Comparison of ENCODE assay signal across 9 mouse cellular contexts in the genomic region with DNA sequence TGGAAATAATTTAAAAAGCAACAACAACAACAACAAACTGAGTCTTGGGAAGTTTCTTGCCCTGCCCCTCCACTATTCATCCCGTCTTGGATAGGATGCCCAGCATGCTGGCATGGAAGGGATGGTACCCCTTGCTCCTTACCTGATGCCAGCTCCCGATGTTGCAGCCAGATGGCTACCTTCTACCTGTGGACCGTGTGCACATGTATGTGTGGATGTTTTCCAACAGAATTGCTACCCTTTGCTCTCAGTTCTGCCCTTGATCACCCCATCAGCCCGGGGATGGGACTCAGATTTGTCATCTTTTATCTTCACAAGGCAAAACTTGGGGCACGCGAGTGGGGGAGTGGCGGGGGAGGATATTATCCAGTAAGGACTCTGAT. TPM values are rescaled to one million over a fixed set of nuclear protein-coding genes. Genes with fewer than 3 reads are reported as not detected.
DNase-seq lines count a peak whose midpoint lies in the region; ATAC-seq and TF ChIP-seq lines count a peak whose summit lies in the region.
"Had no signal": no experiment of that assay in that cellular context is flagged by ENCODE, and none has a peak within 500 bp of the region (broad histone marks: within the 10 kb centered on the region; RNA-seq: fewer than 3 reads in every experiment).

No protein-coding gene starts in this region.

- peaks cover 3% of the 10 kb centered on the region; the same call in 1 of the 2 replicates for H3K36me3 ChIP-seq in heart, embryonic 12.5 days
- peaks cover 0 to 7% of the 10 kb centered on the region in 2 experiments; a peak in 2 of 4 replicates for H3K36me3 ChIP-seq in MEL (ENCODE audit: control insufficient read depth in 1 of 2, insufficient read depth in 2 of 2, low read length in 2 of 2)
- no peaks in the 10 kb centered on the region for H3K36me3 ChIP-seq in hindbrain, embryonic 11.5 days (ENCODE audit: control insufficient read depth, insufficient read depth, low read length)
- H3K36me3 ChIP-seq in midbrain, embryonic 12.5 days = no peaks in the 10 kb centered on the region

- no peak for ATAC-seq in heart, embryonic 12.5 days (ENCODE audit: insufficient number of reproducible peaks, low FRiP score)
- ATAC-seq in hindbrain, embryonic 11.5 days (ENCODE audit: low FRiP score) = no peak
- no peak for ATAC-seq in midbrain, embryonic 12.5 days (ENCODE audit: low FRiP score, low read depth)

- no peak for TF ChIP-seq EP300 in MEL (IDR thresholded peaks at IDR 0.05; ENCODE audit: low read depth in 1 of 2, low read length in 2 of 2)

- H3K27ac ChIP-seq in heart, embryonic 12.5 days (ENCODE audit: poor library complexity, severe bottlenecking) = peak overlapping the region; percentile 92
- H3K27ac ChIP-seq in MEL (ENCODE audit: control insufficient read depth, low read depth, low read length) = no peak overlapping the region
- no peak overlapping the region for H3K27ac ChIP-seq in hindbrain, embryonic 11.5 days (ENCODE audit: low read depth, low read length)
- H3K27ac ChIP-seq in midbrain, embryonic 12.5 days (replicated peaks) = no peak overlapping the region

- peak overlapping the region; percentile 76 for H3K4me3 ChIP-seq in heart, embryonic 12.5 days
- peak overlapping the region; percentile 61 to 100 for H3K4me3 ChIP-seq in MEL (ENCODE audit: control insufficient read depth in 1 of 2, insufficient read depth in 1 of 2, low read depth in 2 of 2, low read length in 2 of 2)
- H3K4me3 ChIP-seq in hindbrain, embryonic 11.5 days (ENCODE audit: low read depth, low read length) = peak overlapping the region; percentile 65
- peak overlapping the region; percentile 59 for H3K4me3 ChIP-seq in midbrain, embryonic 12.5 days

- no peak for TF ChIP-seq CTCF in MEL (IDR thresholded peaks at IDR 0.05 in 2 of 3, conservative IDR thresholded peaks at IDR 0.05 in 1 of 3; ENCODE audit: control insufficient read depth in 1 of 3, insufficient read depth in 1 of 3, low read depth in 2 of 3, low read length in 3 of 3, poor library complexity in 1 of 3, severe bottlenecking in 1 of 3)

- WGBS in heart, embryonic 12.5 days = 38% methylated on average over 7 of the region's 7 CpGs
- 37% methylated on average over 7 of the region's 7 CpGs for WGBS in hindbrain, embryonic 11.5 days
- 45% methylated on average over 7 of the region's 7 CpGs for WGBS in midbrain, embryonic 12.5 days

- H3K79me2 ChIP-seq in MEL (ENCODE audit: control insufficient read depth, insufficient read depth, low read length, poor library complexity) = peaks cover 16% of the 10 kb centered on the region

- no peaks in the 10 kb centered on the region for H3K9me3 ChIP-seq in heart, embryonic 12.5 days (replicated peaks)
- H3K9me3 ChIP-seq in MEL (replicated peaks; ENCODE audit: insufficient read depth, low read length) = no peaks in the 10 kb centered on the region
- no peaks in the 10 kb centered on the region for H3K9me3 ChIP-seq in hindbrain, embryonic 11.5 days (ENCODE audit: control insufficient read depth, low read length)
- H3K9me3 ChIP-seq in midbrain, embryonic 12.5 days = no peaks in the 10 kb centered on the region

- H3K4me2 ChIP-seq in heart, embryonic 12.5 days = peak overlapping the region; percentile 87
- peak overlapping the region; percentile 98 for H3K4me2 ChIP-seq in hindbrain, embryonic 11.5 days (replicated peaks; ENCODE audit: low read depth, low read length)
- peak overlapping the region; percentile 92 for H3K4me2 ChIP-seq in midbrain, embryonic 12.5 days (replicated peaks)

- H3K4me1 ChIP-seq in heart, embryonic 12.5 days (replicated peaks) = peaks cover 76% of the 10 kb centered on the region
- peaks cover 15 to 33% of the 10 kb centered on the region in 2 experiments for H3K4me1 ChIP-seq in MEL (ENCODE audit: control insufficient read depth in 1 of 2, insufficient read depth in 2 of 2, low read length in 2 of 2)
- peaks cover 46% of the 10 kb centered on the region for H3K4me1 ChIP-seq in hindbrain, embryonic 11.5 days (replicated peaks; ENCODE audit: control insufficient read depth, insufficient read depth, low read length)
- H3K4me1 ChIP-seq in midbrain, embryonic 12.5 days = peaks cover 74% of the 10 kb centered on the region

- no peak for DNase-seq in heart, adult 18-20 months
- DNase-seq in MEL (ENCODE audit: low read depth, low spot score) (no peak), MN1 (ENCODE audit: low spot score) (no peak)
- DNase-seq in hindbrain, embryonic 11.5 days (ENCODE audit: low spot score) = no peak
- no peak for DNase-seq in frontal cortex, postnatal 10 days (ENCODE audit: low spot score in 2 of 2)
- DNase-seq in urinary bladder, adult 18-20 months (ENCODE audit: low spot score in 2 of 2) = no peak

- no peak for TF ChIP-seq POLR2A in MEL (IDR thresholded peaks at IDR 0.05; ENCODE audit: control insufficient read depth in 1 of 2, insufficient read depth in 1 of 2, low read depth in 1 of 2, low read length in 2 of 2, poor library complexity in 1 of 2)

- H3K9ac ChIP-seq in heart, embryonic 12.5 days = peak overlapping the region; percentile 92
- peak overlapping the region; percentile 87 for H3K9ac ChIP-seq in MEL (ENCODE audit: control insufficient read depth, low read depth, low read length, poor library complexity, severe bottlenecking)
- H3K9ac ChIP-seq in hindbrain, embryonic 11.5 days (ENCODE audit: low read depth, low read length) = peak overlapping the region; percentile 67; the same call in 1 of the 2 replicates
- no peak overlapping the region for H3K9ac ChIP-seq in midbrain, embryonic 12.5 days (replicated peaks)

- no peaks in the 10 kb centered on the region for H3K27me3 ChIP-seq in heart, embryonic 12.5 days (replicated peaks)
- no peaks in the 10 kb centered on the region for H3K27me3 ChIP-seq in MEL (ENCODE audit: control insufficient read depth in 1 of 2, insufficient read depth in 2 of 2, low read length in 2 of 2)
- no peaks in the 10 kb centered on the region; the same call in 1 of the 2 replicates for H3K27me3 ChIP-seq in hindbrain, embryonic 11.5 days (ENCODE audit: control insufficient read depth, insufficient read depth, low read length)
- H3K27me3 ChIP-seq in midbrain, embryonic 12.5 days = peaks cover 57% of the 10 kb centered on the region
- H3K27me3 ChIP-seq: Patski had no signal

- no peak for TF ChIP-seq RAD21 in MEL (IDR thresholded peaks at IDR 0.05; ENCODE audit: low read depth, low read length)

TF ChIP-seq in MEL, 35 proteins besides CTCF, POLR2A, EP300 and RAD21:
- TF ChIP-seq UBTF (IDR thresholded peaks at IDR 0.05; ENCODE audit: borderline replicate concordance, insufficient read depth, low read depth, low read length) (no peak), TBP (IDR thresholded peaks at IDR 0.05; ENCODE audit: low read depth, low read length) (no peak), TAL1 (IDR thresholded peaks at IDR 0.05; ENCODE audit: low read length) (no peak), MXI1 (IDR thresholded peaks at IDR 0.05; ENCODE audit: low read depth, low read length) (no peak), SIN3A (IDR thresholded peaks at IDR 0.05; ENCODE audit: low read length) (no peak), E2F4 (IDR thresholded peaks at IDR 0.05; ENCODE audit: borderline replicate concordance, low read depth, low read length) (no peak), MYB (IDR thresholded peaks at IDR 0.05; ENCODE audit: low read depth, low read length) (no peak)

RNA-seq across cellular contexts. Expression of a gene that starts 11.1 kb away (rescaled TPM):
- 33.8 and 35.1 TPM in 2 replicates for polyA plus RNA-seq in heart, embryonic 12.5 days (2016; fragmentation: Nextera tagmentation; extraction: Ambion mirVana)
- total RNA-seq in heart, adult 18-20 months (2021) = 10 to 100 TPM in 1 of 2 experiments, 1 to 10 TPM in 1; 8.7 to 10.1 TPM
- 9.8 and 12.1 TPM in 2 replicates for total RNA-seq in MEL (2012; rRNA removed)
- 10 to 100 TPM in 1 of 2 experiments, not detected in 1; 13.7 TPM for polyA plus RNA-seq in MEL (2012; ENCODE audit: insufficient read depth in 1 of 2, insufficient read length in 2 of 2, low read depth in 1 of 2, low replicate concordance in 2 of 2, missing spikeins in 1 of 2)
- polyA plus RNA-seq in hindbrain, embryonic 11.5 days (2014; fragmentation: Nextera tagmentation; extraction: Ambion mirVana) = 48.3 and 51.2 TPM in 2 replicates
- polyA plus RNA-seq in midbrain, embryonic 12.5 days (2016; fragmentation: Nextera tagmentation; extraction: Ambion mirVana) = 15.5 and 17.3 TPM in 2 replicates

RNA-seq across cellular contexts. Expression of a gene that starts 31.1 kb away (rescaled TPM):
- polyA plus RNA-seq in heart, embryonic 12.5 days (2016; fragmentation: Nextera tagmentation; extraction: Ambion mirVana) = 27.0 and 27.7 TPM in 2 replicates
- total RNA-seq in heart, adult 18-20 months (2021) = under 1 TPM; 0.40 to 0.41 TPM
- 83.4 and 104 TPM in 2 replicates for total RNA-seq in MEL (2012; rRNA removed)
- polyA plus RNA-seq in MEL (2012; ENCODE audit: insufficient read depth in 1 of 2, insufficient read length in 2 of 2, low read depth in 1 of 2, low replicate concordance in 2 of 2, missing spikeins in 1 of 2) = 10 to 100 TPM; 56.9 to 69.4 TPM
- 33.1 and 39.0 TPM in 2 replicates for polyA plus RNA-seq in hindbrain, embryonic 11.5 days (2014; fragmentation: Nextera tagmentation; extraction: Ambion mirVana)
- polyA plus RNA-seq in midbrain, embryonic 12.5 days (2016; fragmentation: Nextera tagmentation; extraction: Ambion mirVana) = 28.3 and 29.0 TPM in 2 replicates

RNA-seq across cellular contexts. Expression of a gene that starts 44.1 kb away (rescaled TPM):
- 3.5 and 3.9 TPM in 2 replicates for polyA plus RNA-seq in heart, embryonic 12.5 days (2016; fragmentation: Nextera tagmentation; extraction: Ambion mirVana)
- under 1 TPM; 0.36 to 0.45 TPM for total RNA-seq in heart, adult 18-20 months (2021)
- total RNA-seq in MEL (2012; rRNA removed) = not detected in 2 replicates
- not detected for polyA plus RNA-seq in MEL (2012; ENCODE audit: insufficient read depth in 1 of 2, insufficient read length in 2 of 2, low read depth in 1 of 2, low replicate concordance in 2 of 2, missing spikeins in 1 of 2)
- 0.28 and 0.74 TPM in 2 replicates for polyA plus RNA-seq in hindbrain, embryonic 11.5 days (2014; fragmentation: Nextera tagmentation; extraction: Ambion mirVana)
- polyA plus RNA-seq in midbrain, embryonic 12.5 days (2016; fragmentation: Nextera tagmentation; extraction: Ambion mirVana) = 0.67 and 0.80 TPM in 2 replicates
